Mouse (Mus musculus): ENCODE measurements around the gene Hivep3. TPM values are rescaled to one million over a fixed set of nuclear protein-coding genes. Genes with fewer than 3 reads are reported as not detected.

Gene Hivep3
- total and polyA plus RNA-seq, 3 experiments = not detected

DNA sequence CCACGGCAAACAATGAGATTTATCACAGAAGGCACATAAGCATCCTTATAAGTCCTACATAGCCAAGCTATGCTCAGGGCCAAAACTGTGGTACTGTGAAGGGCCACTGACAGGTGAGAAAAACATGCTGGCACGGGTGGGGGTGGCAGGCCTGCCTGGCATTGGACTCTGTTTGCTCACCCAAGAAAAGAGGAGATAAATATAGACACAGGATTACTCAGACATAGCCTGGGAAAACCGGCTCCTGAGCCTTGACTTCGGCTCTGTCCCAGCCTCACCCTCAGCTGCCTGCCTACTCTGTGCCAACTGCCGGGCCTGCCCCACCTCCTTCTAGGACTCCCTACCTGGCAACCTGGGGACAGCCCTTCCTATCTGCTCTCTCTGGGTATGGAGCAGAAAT lies 410.8 kb downstream of the Hivep3 start:
- no peaks in the 10 kb centered on the region for H3K4me1 ChIP-seq (ENCODE audit: control insufficient read depth in 1 of 2, insufficient read depth in 2 of 2, low read length in 2 of 2)
- no peak overlapping the region for H3K4me3 ChIP-seq (ENCODE audit: control insufficient read depth in 1 of 2, insufficient read depth in 1 of 2, low read depth in 2 of 2, low read length in 2 of 2)
- TF ChIP-seq ELF1 (IDR thresholded peaks at IDR 0.05; ENCODE audit: low read depth, low read length) = no peak
- no peak for TF ChIP-seq MYB (IDR thresholded peaks at IDR 0.05; ENCODE audit: low read depth, low read length)
- TF ChIP-seq JUND (IDR thresholded peaks at IDR 0.05; ENCODE audit: low read depth, low read length) = no peak
- TF ChIP-seq POLR2AphosphoS2 (IDR thresholded peaks at IDR 0.05; ENCODE audit: low read length) = no peak
- TF ChIP-seq USF2 (IDR thresholded peaks at IDR 0.05; ENCODE audit: borderline replicate concordance in 1 of 2, insufficient read depth in 1 of 2, low read depth in 1 of 2, low read length in 2 of 2) = no peak
- no peak for TF ChIP-seq EP300 (IDR thresholded peaks at IDR 0.05; ENCODE audit: low read depth in 1 of 2, low read length in 2 of 2)
- TF ChIP-seq BHLHE40 (IDR thresholded peaks at IDR 0.05; ENCODE audit: borderline replicate concordance, low read depth, low read length) = no peak
- TF ChIP-seq NRF1 (IDR thresholded peaks at IDR 0.05; ENCODE audit: insufficient read depth, low read depth, low read length, poor library complexity, severe bottlenecking) = no peak
- no peak for TF ChIP-seq E2F4 (IDR thresholded peaks at IDR 0.05; ENCODE audit: borderline replicate concordance, low read depth, low read length)
- H3K27ac ChIP-seq (ENCODE audit: control insufficient read depth, low read depth, low read length) = no peak overlapping the region
- H3K9me3 ChIP-seq (replicated peaks; ENCODE audit: insufficient read depth, low read length) = no peaks in the 10 kb centered on the region
- H3K9ac ChIP-seq (ENCODE audit: control insufficient read depth, low read depth, low read length, poor library complexity, severe bottlenecking) = no peak overlapping the region
- H3K79me2 ChIP-seq (ENCODE audit: control insufficient read depth, insufficient read depth, low read length, poor library complexity) = no peaks in the 10 kb centered on the region
- H3K27me3 ChIP-seq (ENCODE audit: control insufficient read depth in 1 of 2, insufficient read depth in 2 of 2, low read length in 2 of 2) = no peaks in the 10 kb centered on the region
- no peaks in the 10 kb centered on the region for H3K36me3 ChIP-seq (ENCODE audit: control insufficient read depth in 1 of 2, insufficient read depth in 2 of 2, low read length in 2 of 2)
- no peak for DNase-seq (ENCODE audit: low read depth, low spot score)

DNA sequence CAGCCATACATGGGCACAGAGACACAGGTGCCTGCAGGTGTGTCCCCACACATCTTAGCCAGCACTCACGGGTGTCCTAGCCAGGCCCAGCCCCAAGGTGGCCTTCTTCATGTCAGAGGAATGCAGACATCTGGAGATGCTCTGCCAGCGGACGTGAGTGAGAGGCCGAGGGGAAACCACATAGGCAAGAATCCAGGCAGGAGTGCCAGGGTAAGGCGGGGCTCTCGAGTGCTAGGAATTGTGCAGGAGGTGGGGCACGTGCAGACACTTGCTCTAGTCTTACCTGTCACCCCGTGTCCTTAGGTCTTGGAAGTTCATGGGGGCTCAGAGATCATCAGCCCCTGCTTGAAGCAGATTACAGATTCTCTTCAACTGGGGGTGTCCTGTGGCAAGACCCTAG lies 412.3 kb downstream of the Hivep3 start:
- Histone ChIP-seq H3K36me3 (ENCODE audit: control insufficient read depth in 1 of 2, insufficient read depth in 2 of 2, low read length in 2 of 2) (no peaks in the 10 kb centered on the region), H3K4me1 (ENCODE audit: control insufficient read depth in 1 of 2, insufficient read depth in 2 of 2, low read length in 2 of 2) (no peaks in the 10 kb centered on the region), H3K79me2 (ENCODE audit: control insufficient read depth, insufficient read depth, low read length, poor library complexity) (no peaks in the 10 kb centered on the region), H3K9ac (ENCODE audit: control insufficient read depth, low read depth, low read length, poor library complexity, severe bottlenecking) (no peak overlapping the region), H3K27ac (ENCODE audit: control insufficient read depth, low read depth, low read length) (no peak overlapping the region), H3K27me3 (ENCODE audit: control insufficient read depth in 1 of 2, insufficient read depth in 2 of 2, low read length in 2 of 2) (no peaks in the 10 kb centered on the region), H3K4me3 (ENCODE audit: control insufficient read depth in 1 of 2, insufficient read depth in 1 of 2, low read depth in 2 of 2, low read length in 2 of 2) (no peak overlapping the region), H3K9me3 (replicated peaks; ENCODE audit: insufficient read depth, low read length) (no peaks in the 10 kb centered on the region)
- TF ChIP-seq GATA1 (IDR thresholded peaks at IDR 0.05; ENCODE audit: low read depth, low read length) (no peak), GABPA (IDR thresholded peaks at IDR 0.05; ENCODE audit: low read depth, low read length) (no peak), USF1 (IDR thresholded peaks at IDR 0.05; ENCODE audit: low read depth, low read length) (no peak), RCOR1 (IDR thresholded peaks at IDR 0.05; ENCODE audit: low read depth, low read length) (no peak), SMC3 (IDR thresholded peaks at IDR 0.05; ENCODE audit: low read depth, low read length) (no peak), MAX (IDR thresholded peaks at IDR 0.05; ENCODE audit: low read length) (no peak), BHLHE40 (IDR thresholded peaks at IDR 0.05; ENCODE audit: borderline replicate concordance, low read depth, low read length) (no peak)
- DNase-seq (ENCODE audit: low read depth, low spot score) = no peak

Measured in MEL (cell line).